Mouse (Mus musculus) heart, postnatal 0 days (tissue): ENCODE measurements around the gene 2900026A02Rik.

Source experiments
- CTCF ChIP-seq: IDR thresholded peaks from 2 replicates; pipeline ENCODE4 v1.5.1; 2016; ENCODE audit warnings: antibody characterized with exemption, control low read depth, low read depth
- EP300 ChIP-seq: IDR thresholded peaks from 2 replicates; pipeline ENCODE4 v1.6.1; 2016; ENCODE audit warnings: antibody characterized with exemption, low read depth

DNA sequence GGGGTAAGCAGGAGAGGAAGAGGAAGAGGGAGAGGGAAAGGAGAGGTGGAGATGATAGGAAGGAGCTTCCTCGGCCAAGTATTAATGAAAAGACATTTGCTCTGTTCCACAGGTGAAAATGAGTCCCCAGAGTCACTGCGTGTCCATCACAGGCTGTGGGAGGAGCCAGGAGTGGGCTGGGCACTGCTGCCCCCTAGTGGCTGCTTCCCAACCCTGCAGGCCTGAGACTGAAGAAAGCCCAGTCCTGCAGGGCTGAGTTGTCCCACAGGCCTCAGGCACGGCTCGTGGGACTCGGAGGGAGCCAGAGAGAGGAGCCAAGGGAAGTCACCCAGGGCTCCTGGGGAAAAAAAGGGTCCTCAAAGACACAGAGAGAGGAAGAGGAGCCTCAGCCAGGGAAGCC is 47.7 kb downstream of the 2900026A02Rik start:
- TF ChIP-seq EP300 (no peak), CTCF (peak; percentile 91)
